Mouse (Mus musculus) lung, adult 2 months (tissue): ENCODE results near the gene Bicc1. TPM values are rescaled to one million over a fixed set of nuclear protein-coding genes. Genes with fewer than 3 reads are reported as not detected.

Experiments
- DNase-seq: peaks from one replicate; pipeline ENCODE4 v3.0.0; 2022
- H3K4me1 ChIP-seq: fragments of 200-500 bp; 2 replicates; pipeline ENCODE4 v1.6.1; 2011; ENCODE audit warnings: low read length; ENCODE audit not compliant: control insufficient read depth, insufficient read depth
- H3K4me3 ChIP-seq: fragments of 200-500 bp; replicated peaks from 2 replicates; pipeline ENCODE3; 2011; ENCODE audit warnings: low read depth, mild to moderate bottlenecking, control low read depth, low read length; ENCODE audit errors: extremely low read depth
- CTCF ChIP-seq: fragments of 200-500 bp; IDR thresholded peaks from 2 replicates; pipeline ENCODE4 v1.5.1; 2011; ENCODE audit warnings: mild to moderate bottlenecking, low read length, control low read depth; ENCODE audit not compliant: insufficient read depth
- POLR2A ChIP-seq: fragments of 200-500 bp; IDR thresholded peaks from 2 replicates; pipeline ENCODE4 v1.6.1; 2011; ENCODE audit warnings: low read depth, mild to moderate bottlenecking, control low read depth, low read length, borderline replicate concordance; ENCODE audit errors: extremely low read depth
- WGBS: fragments of 180-500 bp; shearing (Covaris S2); methylation state at CpG from one replicate; pipeline ENCODE4 v1.1.7; 2018; 5-methylcytosine and 5-hydroxymethylcytosine counted together
- polyA plus RNA-seq: library from polyadenylated mRNA; depleted of rRNA; stranded (reverse); fragments of >200 nt; gene quantifications from 2 replicates; pipeline ENCODE4 v1.2.3, GENCODE M21; 2012

Bicc1 gene
- polyA plus RNA-seq, 1 experiment = 23.5 TPM

DNA sequence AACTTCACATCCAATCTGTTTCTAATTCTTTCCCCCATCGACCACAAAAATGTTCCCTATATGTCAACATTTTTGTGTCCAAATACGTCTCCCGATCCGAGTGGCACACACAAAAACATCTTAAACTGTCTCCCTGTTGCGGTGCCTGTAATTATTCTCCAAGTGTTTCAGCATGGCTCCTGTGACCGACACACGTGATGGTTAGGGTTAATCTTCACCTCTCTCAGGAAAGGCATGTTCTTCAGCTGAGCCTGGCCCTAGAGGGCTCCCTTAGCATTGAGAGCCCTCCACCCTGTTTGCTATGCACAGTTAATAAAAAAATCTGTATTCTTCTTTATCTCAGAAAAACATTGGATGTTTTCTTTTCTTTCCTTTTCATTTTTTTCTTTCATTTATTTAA is 41.7 kb downstream of the Bicc1 start:
- 80% methylated on average over 7 of the region's 7 CpGs for WGBS

DNA sequence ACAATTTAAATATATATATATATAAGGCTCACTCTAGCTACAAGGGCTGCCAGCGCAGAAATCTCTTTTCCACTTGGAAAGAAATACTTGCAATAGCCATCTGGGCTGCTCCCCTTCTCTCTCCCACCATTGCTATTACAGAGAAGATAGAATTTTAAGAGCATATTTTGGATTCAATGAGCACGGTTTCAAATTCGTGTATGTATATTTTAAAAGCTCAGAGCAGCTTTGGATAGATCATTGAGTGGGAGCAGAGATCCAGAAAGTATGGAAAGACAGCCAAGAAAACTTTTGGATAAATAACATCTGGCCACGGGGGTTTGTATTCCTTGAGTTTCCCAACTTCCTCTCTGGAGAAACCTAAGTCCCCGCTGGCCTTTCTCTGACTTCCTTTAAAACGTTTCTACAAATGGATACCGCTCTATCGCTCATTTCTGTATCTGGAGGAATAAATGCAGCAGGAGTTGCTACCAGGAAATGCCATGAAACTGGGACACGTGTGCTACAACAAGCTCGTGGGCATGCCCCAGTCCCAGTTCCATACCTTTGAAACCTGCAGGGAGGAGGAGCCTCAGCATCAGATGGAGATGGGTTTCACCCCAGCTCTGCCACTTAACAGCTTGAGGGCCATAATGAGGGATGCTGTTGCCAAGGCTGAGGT is 45.1 kb downstream of the Bicc1 start:
- Histone ChIP-seq H3K4me3 (no peak overlapping the region), H3K4me1 (peaks cover 4% of the 10 kb centered on the region; the same call in 1 of the 2 replicates)
- DNase-seq = no peak
- TF ChIP-seq CTCF = no peak
- no peak for TF ChIP-seq POLR2A
- 66% methylated on average over 10 of the region's 10 CpGs for WGBS

More for the DNA sequence above, 41.7 kb downstream of the Bicc1 start:
- no peak for DNase-seq
- Histone ChIP-seq H3K4me3 (no peak overlapping the region), H3K4me1 (peaks cover 6% of the 10 kb centered on the region; the same call in 1 of the 2 replicates)
- TF ChIP-seq POLR2A = no peak
- no peak for TF ChIP-seq CTCF

DNA sequence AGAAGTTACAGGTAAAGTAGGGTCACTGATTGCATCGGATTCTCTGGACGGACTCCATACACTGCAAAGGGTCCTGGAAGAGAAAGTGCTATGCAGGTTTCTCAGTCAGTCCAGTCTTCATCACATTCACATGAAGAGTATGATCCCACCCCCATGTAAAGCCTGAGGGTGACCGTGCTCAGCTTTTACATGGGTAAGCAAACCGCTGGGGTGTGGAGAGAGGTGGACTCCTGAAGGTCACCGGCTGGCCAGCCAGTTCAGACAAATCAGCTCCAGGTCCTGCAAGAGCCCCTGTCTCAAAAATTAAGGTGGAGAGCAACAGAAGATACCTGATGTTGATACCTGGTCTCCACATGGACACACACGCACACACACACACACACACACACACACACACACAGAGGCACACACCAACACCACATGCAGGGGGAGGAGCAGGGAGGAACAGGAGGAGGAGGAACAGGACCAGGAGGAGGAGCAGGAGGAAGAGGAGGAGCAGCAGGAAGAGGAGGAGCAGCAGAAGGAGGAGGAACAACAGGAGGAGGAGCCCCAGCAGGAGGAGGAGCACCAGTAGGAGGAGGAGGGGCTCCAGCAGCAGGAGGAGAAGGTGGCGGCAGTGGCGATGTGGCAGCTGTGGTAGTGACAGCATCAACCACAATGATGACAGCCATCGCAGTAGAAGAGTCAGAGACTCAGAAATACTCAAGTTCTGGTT is 52.9 kb downstream of the Bicc1 start:
- no peak overlapping the region for H3K4me3 ChIP-seq
- no peak for DNase-seq
- 92% methylated on average over 9 of the region's 9 CpGs for WGBS

DNA sequence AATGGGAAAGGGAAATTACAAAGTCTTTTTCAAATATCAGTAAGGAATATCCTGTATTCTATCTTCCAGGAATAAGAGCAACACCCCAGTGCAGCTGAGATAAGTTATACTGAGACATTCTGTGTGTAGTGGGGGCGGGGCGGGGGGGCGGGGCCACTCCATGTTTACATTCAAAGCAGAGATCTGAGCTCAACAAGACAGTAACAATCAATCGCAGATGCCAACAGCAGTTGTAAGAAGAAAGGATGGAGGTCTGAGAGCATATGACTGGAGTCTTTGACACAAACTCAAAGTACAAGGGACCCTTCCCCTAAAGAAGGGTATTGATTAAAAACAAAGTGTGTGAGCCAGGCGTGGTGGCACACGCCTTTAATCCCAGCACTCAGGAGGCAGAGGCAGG is 54.7 kb downstream of the Bicc1 start:
- Histone ChIP-seq H3K4me3 (no peak overlapping the region), H3K4me1 (no peaks in the 10 kb centered on the region)
- DNase-seq = no peak
- TF ChIP-seq CTCF (no peak), POLR2A (no peak)
- WGBS = 65% methylated on average over 6 of the region's 6 CpGs

More for the DNA sequence above, 52.9 kb downstream of the Bicc1 start:
- no peaks in the 10 kb centered on the region for H3K4me1 ChIP-seq
- TF ChIP-seq POLR2A (no peak), CTCF (no peak)

DNA sequence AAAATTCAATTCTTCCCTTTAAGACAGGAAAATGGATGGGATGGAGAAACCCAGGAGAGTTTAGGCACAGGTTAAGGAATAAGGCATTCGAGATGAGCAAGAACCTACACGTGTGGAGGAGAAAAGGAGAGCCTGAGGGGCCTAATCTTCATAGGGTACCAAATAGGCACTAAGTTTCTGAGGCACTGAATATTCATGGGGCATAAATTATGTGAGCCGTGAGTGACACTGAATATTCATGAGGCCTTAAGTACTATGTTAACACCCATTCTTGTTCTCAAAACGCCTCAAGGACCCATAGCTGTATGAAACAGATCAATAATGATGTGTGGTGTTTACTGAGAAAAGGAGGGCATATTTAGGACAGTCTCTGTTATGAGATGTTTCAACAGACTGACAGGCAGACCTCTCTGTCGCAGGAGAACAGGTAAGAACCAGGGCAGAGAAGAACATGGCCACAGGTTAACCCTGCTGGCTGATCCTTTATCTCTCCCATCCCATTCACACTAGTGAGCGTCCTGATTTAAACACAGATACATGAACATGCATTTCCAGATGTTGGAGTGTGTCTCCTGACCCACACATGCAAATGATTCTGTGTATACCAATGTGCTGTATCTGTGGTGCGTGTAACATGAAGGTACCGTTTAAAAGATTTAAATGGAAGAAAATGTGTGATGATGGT is 58.5 kb downstream of the Bicc1 start:
- TF ChIP-seq POLR2A (no peak), CTCF (no peak)
- no peak for DNase-seq
- WGBS = 83% methylated on average over 8 of the region's 8 CpGs
- no peaks in the 10 kb centered on the region for H3K4me1 ChIP-seq
- H3K4me3 ChIP-seq = no peak overlapping the region

DNA sequence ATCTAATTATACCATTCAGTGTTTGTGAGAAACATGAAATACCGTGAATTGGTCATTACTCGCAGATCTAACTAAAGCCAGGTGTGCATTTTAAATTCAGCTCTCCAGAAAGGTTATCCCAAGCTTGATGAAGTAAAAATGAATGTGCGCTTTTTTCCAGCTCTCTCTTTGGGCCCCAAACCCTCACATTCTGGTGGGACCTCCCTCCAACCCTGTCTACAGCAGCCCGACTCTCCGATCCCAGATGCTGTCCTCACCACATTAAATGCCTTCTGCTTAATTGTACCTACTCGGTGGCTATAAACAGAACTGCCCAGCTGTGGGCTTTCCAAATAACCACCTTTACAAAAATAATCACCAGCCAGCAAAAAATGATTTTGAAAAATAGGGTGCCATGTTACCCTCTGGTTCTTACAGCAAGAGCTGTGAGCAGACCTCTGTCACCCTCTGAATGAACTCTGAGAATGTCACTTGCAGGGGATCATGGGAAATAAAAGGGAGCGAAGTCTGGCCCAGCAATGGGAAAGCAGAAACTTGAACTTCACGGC is 64.7 kb downstream of the Bicc1 start:
- Histone ChIP-seq H3K4me3 (no peak overlapping the region), H3K4me1 (no peaks in the 10 kb centered on the region)
- TF ChIP-seq POLR2A (no peak), CTCF (no peak)
- WGBS = 84% methylated on average over 8 of the region's 8 CpGs
- no peak for DNase-seq

DNA sequence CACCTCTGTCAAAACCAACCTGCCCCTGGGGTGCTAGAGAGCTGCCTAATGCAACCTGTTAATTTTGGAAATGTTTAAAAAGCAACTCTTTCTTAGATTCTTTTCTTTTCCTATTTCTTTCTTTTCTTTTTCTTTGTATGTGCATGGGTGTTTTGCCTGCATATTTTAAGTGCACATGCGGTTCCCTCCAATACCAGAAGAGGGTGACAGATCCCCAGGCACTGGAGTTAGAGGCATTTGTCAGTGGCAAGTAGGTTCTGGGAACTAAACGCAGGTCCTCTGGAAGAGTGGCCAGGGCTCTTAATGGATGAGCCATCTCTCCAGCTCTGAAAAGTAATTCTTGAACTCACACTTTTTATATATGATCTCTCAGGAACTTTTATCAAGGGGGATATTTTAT is 66.2 kb downstream of the Bicc1 start:
- H3K4me3 ChIP-seq = no peak overlapping the region
- 90% methylated on average over 2 of the region's 2 CpGs for WGBS
- no peak for DNase-seq
- TF ChIP-seq POLR2A = no peak
- TF ChIP-seq CTCF = no peak
- no peaks in the 10 kb centered on the region for H3K4me1 ChIP-seq

DNA sequence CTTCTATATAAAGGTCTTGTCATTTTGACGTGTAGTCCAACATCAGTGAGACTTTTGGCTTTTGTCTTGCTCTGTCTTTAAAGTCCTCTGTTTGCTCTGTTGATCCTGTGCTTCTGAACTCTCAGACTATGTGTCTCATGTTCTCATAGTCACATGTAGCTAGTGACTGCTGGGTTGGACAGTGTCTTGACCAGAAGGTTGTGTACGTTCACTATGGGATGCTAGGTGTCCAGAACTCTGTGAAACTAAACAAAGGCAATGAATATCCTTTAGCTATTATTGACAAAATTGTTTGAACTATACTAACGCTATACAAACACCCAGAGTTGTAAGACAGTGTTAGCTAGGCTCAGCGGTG is 72.2 kb downstream of the Bicc1 start:
- WGBS = 81% methylated on average over 4 of the region's 4 CpGs
- no peak for DNase-seq
- Histone ChIP-seq H3K4me1 (no peaks in the 10 kb centered on the region), H3K4me3 (no peak overlapping the region)
- TF ChIP-seq POLR2A (no peak), CTCF (no peak)

DNA sequence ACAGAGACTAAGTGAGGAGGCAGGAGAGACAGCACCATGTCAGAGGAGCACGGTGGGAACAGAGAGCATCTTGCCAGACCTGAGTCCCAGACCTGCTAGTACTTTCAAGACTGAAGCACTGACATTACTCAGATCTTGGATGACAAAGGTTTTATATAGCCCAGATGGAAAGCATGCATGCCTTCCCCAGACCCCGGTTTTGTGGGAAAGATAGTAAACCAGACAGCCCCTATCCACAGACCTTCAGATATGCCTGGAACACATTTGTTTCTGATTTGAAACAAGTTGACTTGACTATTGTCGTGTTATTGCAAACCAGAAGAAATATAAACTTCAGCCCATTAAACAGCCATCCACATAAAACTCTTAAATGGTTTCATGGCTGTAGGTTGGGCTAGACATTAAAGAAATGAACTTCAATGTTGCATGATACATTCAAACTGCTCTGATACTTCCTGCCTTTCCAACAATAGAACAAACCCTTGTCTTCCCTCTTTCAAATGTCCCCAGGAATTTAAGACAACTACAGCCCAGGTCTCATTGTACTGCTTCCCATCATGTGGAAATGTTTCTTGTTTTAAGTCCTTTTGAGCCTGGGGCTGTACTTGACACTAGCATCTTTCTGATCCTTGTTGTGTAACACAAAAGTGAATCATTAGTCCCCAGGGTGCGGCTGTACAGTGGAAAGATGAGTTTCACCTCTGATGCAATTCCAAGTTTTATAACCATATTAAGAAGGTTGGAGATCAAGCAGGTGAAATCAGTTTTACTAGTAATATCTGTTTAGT is 72.7 kb downstream of the Bicc1 start:
- TF ChIP-seq POLR2A (no peak), CTCF (no peak)
- 76% methylated on average over 4 of the region's 4 CpGs for WGBS
- DNase-seq = no peak
- Histone ChIP-seq H3K4me3 (no peak overlapping the region), H3K4me1 (no peaks in the 10 kb centered on the region)
